Mouse (Mus musculus) intestine, embryonic 16.5 days (tissue): Measurements from ENCODE around the gene Ak4. TPM values are rescaled to one million over a fixed set of nuclear protein-coding genes. Genes with fewer than 3 reads are reported as not detected.
A peak's percentile ranks its signal among the peaks of the same experiment; 100 is the strongest.

Experiments
- ATAC-seq: fragments of 200-750 bp; cut with Nextera tagmentation; 2 replicates; pipeline ENCODE4 v1.8.0; 2017; ENCODE audit warnings: moderate TSS enrichment, moderate library complexity
- H3K27ac ChIP-seq: fragments of 300-500 bp; sonication (generic); 2 replicates; pipeline ENCODE4 v1.5.1; 2014; ENCODE audit warnings: mild to moderate bottlenecking, low read length
- H3K27me3 ChIP-seq: fragments of 300-500 bp; sonication (generic); replicated peaks from 2 replicates; pipeline ENCODE4 v1.6.1; 2014; ENCODE audit warnings: low read length, control low read depth, mixed read lengths; ENCODE audit not compliant: control insufficient read depth, insufficient read depth
- H3K36me3 ChIP-seq: fragments of 300-500 bp; sonication (generic); 2 replicates; pipeline ENCODE4 v1.6.1; 2014; ENCODE audit warnings: low read length, control low read depth; ENCODE audit not compliant: control insufficient read depth, insufficient read depth
- H3K4me1 ChIP-seq: fragments of 300-500 bp; sonication (generic); 2 replicates; pipeline ENCODE4 v1.6.1; 2014; ENCODE audit warnings: low read length, control low read depth, mixed read lengths; ENCODE audit not compliant: control insufficient read depth, insufficient read depth
- H3K4me2 ChIP-seq: fragments of 300-500 bp; sonication (generic); 2 replicates; pipeline ENCODE4 v1.6.1; 2014; ENCODE audit warnings: low read depth, low read length, control low read depth
- H3K4me3 ChIP-seq: fragments of 300-500 bp; sonication (generic); 2 replicates; pipeline ENCODE4 v1.5.1; 2014; ENCODE audit warnings: mild to moderate bottlenecking, low read length
- H3K9ac ChIP-seq: fragments of 300-500 bp; sonication (generic); 2 replicates; pipeline ENCODE4 v1.6.1; 2014; ENCODE audit warnings: low read depth, low read length
- H3K9me3 ChIP-seq: fragments of 300-500 bp; sonication (generic); 2 replicates; pipeline ENCODE4 v1.6.1; 2016; ENCODE audit warnings: low read length, control low read depth; ENCODE audit not compliant: control insufficient read depth
- WGBS: fragments of 180-500 bp; shearing (Covaris S2); extraction: QIAGEN DNeasy Blood & Tissue Kit; methylation state at CpG from one replicate; pipeline ENCODE4 v1.1.7; 2014; 5-methylcytosine and 5-hydroxymethylcytosine counted together
- polyA plus RNA-seq: library from polyadenylated mRNA; unstranded; fragments of >200 nt; fragmentation: Nextera tagmentation; extraction: Ambion mirVana; gene quantifications from 2 replicates; pipeline ENCODE4 v1.2.1, GENCODE M21; 2015

Gene Ak4
- polyA plus RNA-seq, 1 experiment from 2014 or later: 19.9 TPM

DNA sequence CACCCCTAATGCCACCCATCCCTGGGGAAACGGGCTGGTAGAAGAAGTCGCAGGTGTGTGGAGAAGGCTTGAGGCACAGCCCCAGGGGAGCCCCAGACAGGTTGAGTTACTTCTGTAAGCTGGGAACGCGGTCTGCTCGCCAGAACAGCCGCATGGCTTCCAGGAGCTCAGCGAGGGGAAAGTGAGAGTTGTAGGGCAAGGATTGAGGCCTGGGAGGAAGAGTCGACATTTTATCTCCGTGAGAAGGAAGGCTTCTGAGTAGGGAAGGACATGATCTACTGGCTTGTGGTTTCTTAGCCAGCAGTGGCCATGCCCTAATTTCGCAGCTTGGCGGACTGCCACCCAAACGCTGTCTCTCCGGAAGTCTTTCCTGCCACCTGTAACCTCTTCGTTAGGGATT is 78.3 kb downstream of the Ak4 start:
- H3K4me1 ChIP-seq: peaks cover 3% of the 10 kb centered on the region; the same call in 1 of the 2 replicates
- peak overlapping the region; percentile 2; the same call in 1 of the 2 replicates for H3K9ac ChIP-seq
- H3K4me2 ChIP-seq: peak overlapping the region; percentile 93
- peaks cover 24% of the 10 kb centered on the region for H3K27me3 ChIP-seq
- no peaks in the 10 kb centered on the region for H3K36me3 ChIP-seq
- H3K4me3 ChIP-seq: peak overlapping the region; percentile 60
- H3K9me3 ChIP-seq: no peaks in the 10 kb centered on the region
- 6% methylated on average over 14 of the region's 14 CpGs for WGBS
- H3K27ac ChIP-seq: no peak overlapping the region
- no peak; the same call in 1 of the 2 replicates for ATAC-seq

DNA sequence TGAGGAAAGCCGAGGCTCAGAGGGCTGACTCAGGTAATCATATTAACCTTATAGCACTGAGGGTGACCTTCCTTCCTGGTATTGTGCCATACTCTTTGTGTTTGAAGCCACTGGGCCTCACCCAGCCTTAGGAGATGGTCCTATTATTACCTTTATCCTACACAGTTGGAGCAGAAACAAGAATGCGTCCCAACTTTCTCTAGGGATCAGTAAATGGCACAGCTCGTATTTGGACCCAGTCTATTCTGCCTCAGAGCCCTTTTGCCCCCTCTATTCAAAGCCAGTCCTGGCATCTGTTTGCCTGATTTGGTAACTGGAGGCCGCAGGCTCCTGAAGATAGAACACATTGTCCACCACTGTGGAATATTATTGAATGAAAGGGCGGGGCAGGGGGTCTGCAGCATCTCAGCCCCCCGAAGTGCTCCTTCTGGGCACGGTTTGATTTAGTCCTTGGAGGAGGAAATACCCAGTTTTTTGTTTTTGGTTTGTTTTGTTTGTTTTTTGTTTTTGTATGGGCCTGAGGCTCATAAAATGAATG is 85.5 kb downstream of the Ak4 start:
- H3K9me3 ChIP-seq: 0 out of 2 replicates have a peak, but pooled peaks cover 5% of the 10 kb centered on the region
- H3K9ac ChIP-seq: no peak overlapping the region
- 78% methylated on average over 7 of the region's 7 CpGs for WGBS
- H3K4me3 ChIP-seq: no peak overlapping the region
- no peak for ATAC-seq
- no peaks in the 10 kb centered on the region for H3K36me3 ChIP-seq
- H3K27ac ChIP-seq: no peak overlapping the region
- H3K27me3 ChIP-seq: peaks cover 2% of the 10 kb centered on the region; the same call in 1 of the 2 replicates
- H3K4me1 ChIP-seq: peaks cover 11% of the 10 kb centered on the region
- no peak overlapping the region for H3K4me2 ChIP-seq

DNA sequence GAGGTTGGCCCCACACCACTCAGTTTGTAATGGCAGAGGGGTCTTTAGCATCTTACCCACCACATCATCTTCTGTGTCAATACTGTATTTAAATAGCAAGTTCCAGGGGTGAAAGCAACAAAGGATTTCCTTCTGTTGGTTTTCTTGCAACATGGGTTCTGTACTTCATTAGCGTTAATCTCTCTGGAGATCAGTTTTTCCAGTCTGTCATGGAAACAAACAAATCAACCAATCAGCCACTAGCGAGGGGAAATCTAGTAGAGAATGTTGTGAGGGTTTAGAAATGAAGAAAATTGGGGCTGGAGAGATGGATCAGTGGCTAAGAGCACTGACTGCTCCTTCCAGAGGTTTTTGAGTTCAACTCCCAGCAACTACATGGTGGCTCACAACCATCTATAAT is 86.9 kb downstream of the Ak4 start:
- Histone ChIP-seq H3K4me1 (peaks cover 11% of the 10 kb centered on the region), H3K4me2 (no peak overlapping the region), H3K27ac (no peak overlapping the region), H3K9ac (no peak overlapping the region), H3K9me3 (0 out of 2 replicates have a peak, but pooled peaks cover 5% of the 10 kb centered on the region), H3K27me3 (no peaks in the 10 kb centered on the region; the same call in 1 of the 2 replicates), H3K4me3 (no peak overlapping the region), H3K36me3 (no peaks in the 10 kb centered on the region)
- ATAC-seq: no peak
- WGBS: 68% methylated on average over 2 of the region's 2 CpGs

DNA sequence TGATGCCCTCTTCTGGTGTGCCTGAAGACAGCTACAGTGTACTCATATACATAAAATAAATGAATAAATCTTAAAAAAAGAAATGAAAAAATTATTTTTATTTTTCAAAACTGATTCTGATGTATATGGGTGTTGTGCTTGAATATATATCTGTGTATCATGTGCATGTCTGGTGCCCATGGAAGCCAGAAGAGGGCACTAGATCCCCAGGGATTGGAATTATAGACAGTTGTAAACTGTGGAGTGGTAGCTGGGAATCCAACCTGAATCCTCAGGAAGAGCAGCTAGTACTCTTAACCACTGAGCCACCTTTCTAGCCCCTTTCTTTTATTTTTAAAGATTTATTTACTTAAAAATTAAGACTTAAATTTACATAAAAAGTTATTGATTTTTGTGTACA is 87.3 kb downstream of the Ak4 start:
- H3K9me3 ChIP-seq: 0 out of 2 replicates have a peak, but pooled peaks cover 5% of the 10 kb centered on the region
- H3K4me3 ChIP-seq: no peak overlapping the region
- no peak for ATAC-seq
- no peak overlapping the region for H3K4me2 ChIP-seq
- H3K4me1 ChIP-seq: peaks cover 11% of the 10 kb centered on the region
- H3K27ac ChIP-seq: no peak overlapping the region
- no peak overlapping the region for H3K9ac ChIP-seq
- H3K27me3 ChIP-seq: no peaks in the 10 kb centered on the region; the same call in 1 of the 2 replicates
- H3K36me3 ChIP-seq: no peaks in the 10 kb centered on the region

DNA sequence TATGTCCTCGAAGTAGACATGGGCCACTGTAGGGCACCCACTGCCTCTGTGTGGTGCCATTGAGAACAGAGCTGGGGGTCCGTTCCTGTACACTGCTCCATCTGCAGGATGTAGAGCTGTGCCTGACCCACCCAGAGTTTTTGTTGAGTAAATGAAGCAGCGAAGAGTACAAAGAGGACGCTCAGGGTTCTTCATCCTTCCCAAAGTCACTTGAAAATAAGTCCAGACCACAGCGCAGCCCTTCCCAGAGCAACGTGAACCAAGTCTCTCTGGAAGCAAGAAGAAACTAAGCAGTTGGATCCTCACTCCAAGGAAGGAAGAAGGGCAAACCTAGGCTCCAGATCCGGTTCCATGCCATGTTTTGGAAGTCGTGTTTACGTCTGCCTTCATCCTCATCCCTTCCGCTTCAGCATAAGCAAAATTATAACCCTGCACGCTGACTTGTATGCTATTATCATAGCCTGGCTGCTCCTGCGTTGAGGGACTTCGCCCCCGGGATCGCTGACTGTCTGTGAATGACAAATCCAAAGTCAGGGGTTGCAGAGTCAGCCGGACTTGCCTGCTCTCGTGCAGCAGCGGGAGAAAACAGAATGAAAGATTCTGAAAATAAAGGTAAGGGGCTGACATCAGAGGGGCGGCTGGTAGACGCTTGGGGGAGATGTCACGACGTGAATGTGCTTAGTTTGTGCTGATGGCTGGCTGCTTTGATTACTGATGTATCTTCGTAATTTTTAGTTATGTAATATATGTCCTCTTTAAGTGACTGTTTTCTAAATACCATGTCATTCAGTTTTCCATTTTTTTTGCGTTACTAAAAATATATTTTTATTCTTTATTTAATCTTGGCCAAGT is 88.7 kb downstream of the Ak4 start:
- WGBS: 10% methylated on average over 24 of the region's 24 CpGs
- no peaks in the 10 kb centered on the region; the same call in 1 of the 2 replicates for H3K27me3 ChIP-seq
- peak; percentile 74 for ATAC-seq
- no peak overlapping the region for H3K27ac ChIP-seq
- H3K4me3 ChIP-seq: peak overlapping the region; percentile 47
- H3K36me3 ChIP-seq: no peaks in the 10 kb centered on the region
- peak overlapping the region; percentile 81 for H3K4me2 ChIP-seq
- H3K9ac ChIP-seq: no peak overlapping the region
- H3K4me1 ChIP-seq: peaks cover 11% of the 10 kb centered on the region
- H3K9me3 ChIP-seq: 0 out of 2 replicates have a peak, but pooled peaks cover 5% of the 10 kb centered on the region

DNA sequence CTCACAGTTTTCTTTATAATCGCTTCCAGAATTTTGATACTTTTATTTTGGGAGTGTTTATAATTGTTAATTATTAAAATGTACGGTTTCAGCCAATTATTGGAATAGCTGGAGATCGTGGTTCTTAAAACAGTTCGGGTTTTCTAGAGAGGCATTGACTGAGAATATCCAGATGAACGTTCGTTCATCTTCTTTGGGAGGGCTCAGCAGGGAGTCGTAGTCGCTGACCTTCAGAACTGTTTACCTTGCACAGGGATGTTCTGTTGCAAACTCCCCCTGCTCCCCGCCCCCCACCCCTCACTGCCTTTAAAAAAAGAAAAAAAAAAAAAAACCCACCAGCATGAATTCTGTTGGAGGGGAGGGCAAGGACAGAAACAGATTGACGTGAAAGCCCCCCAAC is 89.4 kb downstream of the Ak4 start:
- no peaks in the 10 kb centered on the region for H3K36me3 ChIP-seq
- H3K4me1 ChIP-seq: peaks cover 11% of the 10 kb centered on the region
- 2% methylated on average over 10 of the region's 10 CpGs for WGBS
- peak overlapping the region; percentile 52 for H3K9ac ChIP-seq
- H3K9me3 ChIP-seq: 0 out of 2 replicates have a peak, but pooled peaks cover 5% of the 10 kb centered on the region
- H3K27ac ChIP-seq: no peak overlapping the region
- H3K4me3 ChIP-seq: peak overlapping the region; percentile 43
- peak overlapping the region; percentile 78 for H3K4me2 ChIP-seq
- H3K27me3 ChIP-seq: no peaks in the 10 kb centered on the region; the same call in 1 of the 2 replicates
- no peak for ATAC-seq

DNA sequence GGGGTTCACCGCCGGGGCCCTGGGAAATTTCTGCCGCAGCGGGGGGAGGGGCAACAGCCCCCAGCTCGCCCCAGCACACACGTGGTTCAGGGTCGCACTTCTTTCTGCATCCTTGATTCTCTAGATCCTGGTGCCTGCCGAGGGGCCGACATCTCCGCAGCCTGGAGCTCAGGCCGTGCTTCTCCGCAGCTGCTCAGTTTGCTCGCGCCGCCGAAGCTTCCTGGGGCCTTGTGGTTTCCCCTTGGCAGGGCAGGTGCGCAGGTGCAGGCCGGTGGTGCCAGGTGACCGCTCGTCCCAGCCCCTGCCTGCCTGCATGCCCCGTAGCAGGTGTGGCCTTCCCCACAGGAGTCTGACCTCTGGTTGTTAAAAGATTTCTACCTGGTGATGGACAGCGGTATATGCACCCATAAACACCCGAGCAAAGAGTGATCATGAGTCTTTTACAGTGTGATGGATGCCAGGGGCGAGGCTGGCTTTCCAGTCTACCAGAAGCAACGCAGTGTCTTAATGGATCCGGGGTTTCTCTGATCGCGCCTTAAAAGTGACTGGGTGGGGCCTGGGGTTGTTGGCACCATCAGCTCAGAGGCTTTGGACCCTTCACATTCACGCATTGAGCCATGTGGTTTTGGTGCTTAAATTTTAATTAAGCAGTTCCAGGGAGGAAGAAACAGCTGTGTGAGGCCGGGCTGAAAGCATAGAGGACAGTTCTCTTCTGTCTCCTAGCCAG is 89.9 kb downstream of the Ak4 start:
- H3K36me3 ChIP-seq: no peaks in the 10 kb centered on the region
- H3K4me3 ChIP-seq: peak overlapping the region; percentile 43
- 7% methylated on average over 30 of the region's 30 CpGs for WGBS
- peak; percentile 70 for ATAC-seq
- H3K9ac ChIP-seq: peak overlapping the region; percentile 52
- H3K27me3 ChIP-seq: no peaks in the 10 kb centered on the region; the same call in 1 of the 2 replicates
- H3K9me3 ChIP-seq: 0 out of 2 replicates have a peak, but pooled peaks cover 5% of the 10 kb centered on the region
- H3K4me2 ChIP-seq: peak overlapping the region; percentile 78
- H3K4me1 ChIP-seq: peaks cover 11% of the 10 kb centered on the region
- H3K27ac ChIP-seq: no peak overlapping the region

DNA sequence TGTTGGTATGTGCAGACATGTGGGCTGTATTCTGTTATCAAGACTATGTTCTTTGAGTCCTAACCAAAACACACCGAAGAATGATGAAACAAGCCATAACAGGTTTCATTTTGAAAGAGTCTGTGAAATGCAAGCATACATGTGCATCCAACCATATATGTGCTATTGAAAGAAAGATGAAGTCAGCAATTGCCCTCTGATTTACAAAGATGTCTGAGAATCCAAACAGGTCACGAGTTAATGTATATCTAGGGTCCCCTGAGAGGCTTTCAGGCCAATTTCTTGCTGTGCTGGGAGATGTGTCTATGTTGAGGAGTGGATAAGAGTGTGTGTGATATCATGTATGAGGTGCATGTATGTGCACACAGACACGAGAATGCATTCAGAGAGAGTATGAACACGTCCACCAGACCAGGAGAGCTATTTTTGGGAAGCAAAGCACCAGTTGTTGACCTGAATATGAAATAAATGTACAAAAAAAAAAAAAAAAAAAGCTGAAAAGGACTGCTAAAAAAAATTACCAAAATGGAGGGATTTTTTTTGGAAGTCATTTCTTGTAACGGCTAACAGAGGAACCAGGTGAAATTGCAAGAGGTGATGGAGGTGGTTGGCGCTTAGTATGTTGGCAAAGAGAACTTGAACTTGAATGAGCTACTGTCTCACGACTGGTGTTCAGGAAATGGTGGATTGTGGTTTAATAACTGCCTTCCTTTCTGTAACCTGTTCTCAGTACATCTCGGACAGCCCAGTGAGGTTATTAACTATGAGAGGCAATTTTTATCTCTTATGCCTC is 91.2 kb downstream of the Ak4 start:
- Histone ChIP-seq H3K4me1 (peaks cover 11% of the 10 kb centered on the region), H3K27me3 (no peaks in the 10 kb centered on the region; the same call in 1 of the 2 replicates), H3K9me3 (0 out of 2 replicates have a peak, but pooled peaks cover 5% of the 10 kb centered on the region), H3K27ac (no peak overlapping the region), H3K9ac (no peak overlapping the region), H3K4me2 (no peak overlapping the region), H3K4me3 (no peak overlapping the region), H3K36me3 (no peaks in the 10 kb centered on the region)
- ATAC-seq: no peak
- WGBS: 80% methylated on average over 8 of the region's 8 CpGs
